Mouse (Mus musculus) MN1 (cell line): ENCODE results near the gene Fmnl2.

Experiments used
- DNase-seq: peaks from one replicate; pipeline ENCODE4 v3.0.0-alpha.2; 2016; ENCODE audit warnings: low spot score

Fmnl2 gene

DNA sequence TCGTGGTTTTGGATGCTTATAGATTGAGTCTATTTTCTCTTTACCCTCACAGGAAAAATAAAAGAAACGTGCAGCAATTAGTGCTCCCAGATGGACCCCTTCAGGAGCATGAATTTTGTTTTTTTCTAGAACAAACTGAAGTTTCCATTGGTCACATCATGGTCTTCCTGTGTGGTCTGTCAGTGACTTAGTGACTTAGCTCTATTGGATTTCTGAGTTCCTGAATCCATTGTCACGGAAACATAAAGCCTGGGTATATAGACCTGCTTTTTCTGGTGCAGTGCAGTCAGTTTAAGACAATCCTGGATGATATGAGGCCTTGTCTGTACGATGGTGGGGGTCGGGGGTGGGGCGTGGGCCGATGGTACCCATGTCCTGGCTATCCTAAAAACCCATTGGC lies 7.0 kb downstream of the Fmnl2 start:
- DNase-seq, result no peak

GRCm38 (mm10) chr2:52866151-52866550 lies 8.5 kb downstream of the Fmnl2 start:
- no peak for DNase-seq

DNA sequence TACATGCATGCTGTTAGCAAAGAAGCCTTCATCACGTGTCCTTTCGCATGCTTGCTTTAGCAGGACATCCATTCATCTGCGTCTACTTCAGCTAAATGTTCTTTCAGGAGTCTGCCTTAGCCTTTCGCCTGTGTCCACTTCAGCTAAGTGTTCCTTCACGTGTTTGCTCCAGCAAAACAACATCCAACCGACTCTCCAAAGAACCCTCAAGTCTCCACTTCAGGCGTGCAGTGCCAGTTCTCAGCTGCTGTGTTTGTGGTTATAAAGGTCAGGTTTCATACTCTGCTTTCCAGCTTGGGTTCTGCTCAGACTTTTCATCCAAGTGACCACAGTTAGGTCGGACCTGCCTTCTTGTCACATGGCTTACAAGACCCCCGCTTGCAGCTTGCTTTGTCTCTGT lies 10.1 kb downstream of the Fmnl2 start:
- no peak for DNase-seq

- no peak for DNase-seq
Measured at GRCm38 (mm10) chr2:52868181-52868580, 10.5 kb downstream of the Fmnl2 start.

- DNase-seq, result no peak
Measured at GRCm38 (mm10) chr2:52872636-52873035, 15.0 kb downstream of the Fmnl2 start.

- no peak for DNase-seq
Measured at GRCm38 (mm10) chr2:52873276-52874063, 15.8 kb downstream of the Fmnl2 start.

GRCm38 (mm10) chr2:52874721-52875120 lies 17.1 kb downstream of the Fmnl2 start:
- no peak for DNase-seq

GRCm38 (mm10) chr2:52875801-52876200 lies 18.1 kb downstream of the Fmnl2 start:
- DNase-seq, result no peak

DNA sequence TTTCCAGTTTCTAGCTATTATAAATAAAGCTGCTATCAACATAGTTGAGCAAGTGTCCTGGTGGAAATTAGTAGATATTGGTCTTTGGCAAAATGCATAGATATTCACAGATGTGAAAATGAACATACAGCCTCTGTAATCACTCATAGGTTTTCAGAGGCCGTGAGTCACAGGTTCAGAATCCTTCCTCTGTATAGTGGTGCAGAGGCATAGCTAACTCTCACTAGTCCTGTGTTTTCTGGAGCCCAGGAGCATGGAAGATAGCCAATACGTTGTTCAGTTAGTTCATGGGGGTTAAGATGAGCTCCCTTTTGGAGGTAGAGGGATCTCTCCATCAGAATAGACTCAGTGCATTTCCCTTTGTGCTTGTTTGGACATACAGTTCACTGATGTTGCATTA lies 25.7 kb downstream of the Fmnl2 start:
- DNase-seq, result no peak

GRCm38 (mm10) chr2:52884082-52884481 lies 26.4 kb downstream of the Fmnl2 start:
- no peak for DNase-seq

DNA sequence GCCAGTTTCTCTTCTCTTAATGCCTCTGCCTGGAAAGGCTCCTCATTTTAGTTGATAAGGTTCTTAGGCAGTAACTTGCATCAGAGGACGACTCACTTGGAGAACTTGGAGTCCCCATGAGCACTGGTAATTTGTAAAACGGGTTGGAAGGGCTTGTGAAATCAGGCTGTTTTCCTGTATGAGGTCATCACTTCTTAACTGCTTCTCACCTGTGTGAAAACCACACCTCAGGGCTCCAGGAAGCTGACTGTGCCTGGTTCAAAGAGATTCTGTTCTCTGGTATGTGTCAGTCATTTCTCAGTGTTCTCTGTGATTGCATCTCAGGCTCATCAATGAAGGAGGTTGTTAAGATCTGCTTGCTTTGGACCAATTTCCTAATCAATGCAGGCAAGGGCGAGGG lies 27.4 kb downstream of the Fmnl2 start:
- DNase-seq, result no peak

DNA sequence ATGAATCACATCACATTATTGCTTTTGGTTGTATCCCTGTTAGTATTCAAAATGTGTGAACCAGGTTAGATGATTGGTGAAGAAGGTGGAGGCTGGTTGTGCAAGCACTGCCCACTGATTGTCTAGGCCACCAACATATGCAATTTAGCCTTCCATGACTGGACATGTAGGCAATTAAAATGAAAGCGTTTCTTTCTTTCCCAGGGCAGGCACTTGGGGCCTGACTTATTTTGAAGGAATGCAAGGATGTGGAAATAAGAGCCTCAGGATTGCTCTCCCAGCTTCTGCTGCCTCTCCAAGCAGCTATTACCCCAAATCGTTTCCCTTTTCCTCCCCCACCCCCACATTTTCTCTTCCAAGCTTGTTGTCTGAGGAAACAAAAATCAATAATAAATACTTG lies 29.6 kb downstream of the Fmnl2 start:
- no peak for DNase-seq

- no peak for DNase-seq
Measured at GRCm38 (mm10) chr2:52891115-52891514, 33.5 kb downstream of the Fmnl2 start.

- DNase-seq, result no peak
Measured at GRCm38 (mm10) chr2:52891744-52892143, 34.1 kb downstream of the Fmnl2 start.

- DNase-seq, result peak; percentile 81
Measured at GRCm38 (mm10) chr2:52894983-52895621, 37.4 kb downstream of the Fmnl2 start.

- no peak for DNase-seq
Measured at GRCm38 (mm10) chr2:52896995-52897394, 39.3 kb downstream of the Fmnl2 start.

DNA sequence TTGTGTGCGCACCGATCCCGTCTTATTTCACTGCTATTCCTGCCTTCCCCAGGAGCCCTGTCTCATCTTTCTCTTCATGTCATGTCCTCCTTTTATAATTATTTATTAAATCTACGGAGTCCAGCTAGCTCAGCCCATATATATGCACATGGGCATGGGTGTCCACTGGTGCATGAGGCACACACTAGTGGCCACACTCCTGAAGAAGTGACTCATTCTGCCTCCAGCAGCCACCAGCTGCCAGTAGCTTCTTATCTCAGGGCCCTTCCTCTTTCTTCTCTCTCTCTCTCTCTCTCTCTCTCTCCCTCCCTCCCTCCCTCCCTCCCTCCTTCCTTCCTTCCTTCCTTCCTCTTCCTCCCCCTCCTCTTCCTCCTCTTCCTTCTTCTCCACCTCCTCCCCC lies 43.1 kb downstream of the Fmnl2 start:
- DNase-seq, result no peak

DNA sequence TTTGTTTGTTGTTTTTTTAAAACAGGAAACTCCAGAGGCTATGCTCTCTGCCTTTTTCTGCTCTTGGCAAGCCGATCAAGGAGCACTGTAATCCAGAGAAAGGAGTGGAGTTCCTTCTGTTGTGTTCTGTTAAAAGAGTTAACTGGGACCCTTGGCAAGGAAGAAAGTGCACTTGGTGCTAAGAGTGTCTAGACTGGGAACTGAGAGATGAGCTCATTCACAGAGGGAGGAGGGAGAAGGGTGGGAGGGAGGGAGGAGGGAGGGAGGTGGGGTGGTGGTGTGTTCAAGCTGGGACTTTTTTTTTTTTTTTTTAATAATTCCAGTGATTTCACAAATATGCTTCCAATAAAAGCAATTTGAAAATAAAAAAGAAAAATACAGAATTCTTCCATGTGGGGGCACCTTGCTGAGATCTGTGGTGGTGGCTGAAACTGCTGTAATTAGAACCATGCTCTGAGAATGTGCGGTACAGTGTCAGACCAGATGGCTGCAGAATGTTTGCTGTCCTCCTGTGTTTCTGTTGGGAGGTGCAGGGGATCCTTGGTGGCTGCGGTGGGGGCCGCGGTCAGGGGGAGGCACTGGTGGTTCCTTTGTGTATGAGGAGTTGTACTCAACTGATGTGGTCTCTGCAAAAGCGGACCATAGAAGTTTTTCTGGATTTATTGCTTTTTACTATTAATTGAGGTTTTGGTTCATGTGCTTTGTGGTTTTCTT lies 43.8 kb downstream of the Fmnl2 start:
- DNase-seq, result no peak

- no peak for DNase-seq
Measured at GRCm38 (mm10) chr2:52902456-52902855, 44.8 kb downstream of the Fmnl2 start.

- no peak for DNase-seq
Measured at GRCm38 (mm10) chr2:52903228-52903963, 45.7 kb downstream of the Fmnl2 start.

DNA sequence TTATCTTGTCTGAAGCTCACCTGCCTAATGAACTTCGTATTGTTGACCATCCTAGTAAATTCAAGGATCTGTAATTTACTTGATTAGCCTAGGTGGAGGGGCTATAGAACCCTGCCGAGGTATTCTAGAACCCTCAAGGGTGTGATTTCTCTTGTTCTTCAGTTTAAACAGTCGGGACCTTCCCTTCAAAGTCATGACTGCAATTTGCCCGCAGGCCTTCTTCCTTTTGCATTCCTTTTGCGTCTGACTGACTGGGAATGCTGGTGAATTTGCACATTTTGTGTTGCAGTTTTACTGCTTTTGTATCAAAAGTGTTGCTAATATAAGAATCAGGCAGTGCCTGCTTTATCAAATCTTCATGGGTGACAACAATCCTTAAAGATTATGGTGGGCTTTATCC lies 46.9 kb downstream of the Fmnl2 start:
- DNase-seq, result no peak

DNA sequence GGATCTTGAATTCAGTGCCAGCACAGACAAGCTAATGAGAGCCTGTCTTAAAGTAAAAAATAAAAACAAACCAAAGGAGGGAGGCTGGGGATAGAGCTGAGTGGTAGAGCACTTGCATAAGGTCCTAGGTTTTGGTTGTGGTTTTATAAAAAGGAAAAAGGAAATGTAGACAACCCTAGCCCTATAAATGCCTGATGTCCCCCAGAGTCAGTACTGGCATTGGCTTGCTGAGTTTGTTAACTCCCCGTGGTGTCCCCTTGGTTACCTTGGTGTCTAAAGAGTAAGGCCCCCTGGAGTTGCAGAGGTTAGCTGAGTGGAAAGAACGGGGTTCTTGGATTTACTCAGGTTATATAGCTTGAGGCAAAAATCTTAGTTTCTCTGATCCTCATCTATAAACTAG lies 55.7 kb downstream of the Fmnl2 start:
- DNase-seq, result no peak
